Mouse (Mus musculus): Measurements from ENCODE around the gene Clk4. TPM values are rescaled to one million over a fixed set of nuclear protein-coding genes. Genes with fewer than 3 reads are reported as not detected.

Clk4 gene
- total RNA-seq, 1 experiment: 62.5 TPM

GRCm38 (mm10) chr11:51295742-51296141 lies 34.2 kb downstream of the Clk4 start:
- in situ Hi-C loops (cut with MboI; ENCODE audit: low sequenced_read_pairs in 2 of 2, unreplicated experiment in 2 of 2): loop anchor here in 1 of 2 experiments (10.0 kb wide), 1 partner anchor 239 kb away; no protein-coding TSS in a partner anchor
- no peaks in the 10 kb centered on the region for H3K36me3 ChIP-seq (ENCODE audit: control insufficient read depth, insufficient read depth, low read length, poor library complexity, severe bottlenecking)
- no peaks in the 10 kb centered on the region for H3K9me3 ChIP-seq (ENCODE audit: control insufficient read depth, insufficient read depth, low read depth, low read length)
- H3K4me3 ChIP-seq (ENCODE audit: insufficient read depth in 1 of 2, low read depth in 1 of 2, low read length in 2 of 2, poor library complexity in 1 of 2, severe bottlenecking in 1 of 2): no peak overlapping the region
- H3K9ac ChIP-seq (ENCODE audit: insufficient read depth, low read depth, low read length, poor library complexity, severe bottlenecking): no peak overlapping the region
- no peaks in the 10 kb centered on the region for H3K4me1 ChIP-seq (ENCODE audit: control insufficient read depth in 2 of 2, insufficient read depth in 2 of 2, low read length in 2 of 2, poor library complexity in 1 of 2)
- no peak for DNase-seq (ENCODE audit: low read depth, low spot score)
- no peak overlapping the region for H3K27ac ChIP-seq (ENCODE audit: insufficient read depth, low read depth, low read length, poor library complexity, severe bottlenecking)
- TF ChIP-seq ZC3H11A (IDR thresholded peaks at IDR 0.05; ENCODE audit: borderline replicate concordance, low read depth, low read length) (no peak), CHD2 (IDR thresholded peaks at IDR 0.05; ENCODE audit: low read depth, low read length) (no peak), MAFK (IDR thresholded peaks at IDR 0.05; ENCODE audit: insufficient read depth, low read depth, low read length) (no peak), ZNF384 (IDR thresholded peaks at IDR 0.05; ENCODE audit: low read depth, low read length) (no peak), HCFC1 (IDR thresholded peaks at IDR 0.05; ENCODE audit: borderline replicate concordance, insufficient read depth, low read length) (no peak)

GRCm38 (mm10) chr11:51298691-51299090 lies 37.2 kb downstream of the Clk4 start:
- TF ChIP-seq HCFC1 (IDR thresholded peaks at IDR 0.05; ENCODE audit: borderline replicate concordance, insufficient read depth, low read length) (no peak), ZNF384 (IDR thresholded peaks at IDR 0.05; ENCODE audit: low read depth, low read length) (no peak), ZC3H11A (IDR thresholded peaks at IDR 0.05; ENCODE audit: borderline replicate concordance, low read depth, low read length) (no peak), MAFK (IDR thresholded peaks at IDR 0.05; ENCODE audit: insufficient read depth, low read depth, low read length) (no peak), CHD2 (IDR thresholded peaks at IDR 0.05; ENCODE audit: low read depth, low read length) (no peak)
- in situ Hi-C loops (cut with MboI; ENCODE audit: low sequenced_read_pairs in 2 of 2, unreplicated experiment in 2 of 2): loop anchor here in 1 of 2 experiments (10.0 kb wide), 1 partner anchor 236 kb away; no protein-coding TSS in a partner anchor

GRCm38 (mm10) chr11:51302396-51302795 lies 40.9 kb downstream of the Clk4 start:
- H3K36me3 ChIP-seq (ENCODE audit: control insufficient read depth, insufficient read depth, low read length, poor library complexity, severe bottlenecking): no peaks in the 10 kb centered on the region
- H3K27ac ChIP-seq (ENCODE audit: insufficient read depth, low read depth, low read length, poor library complexity, severe bottlenecking): no peak overlapping the region
- no peak for DNase-seq (ENCODE audit: low read depth, low spot score)
- H3K9me3 ChIP-seq (ENCODE audit: control insufficient read depth, insufficient read depth, low read depth, low read length): no peaks in the 10 kb centered on the region
- no peaks in the 10 kb centered on the region for H3K4me1 ChIP-seq (ENCODE audit: control insufficient read depth in 2 of 2, insufficient read depth in 2 of 2, low read length in 2 of 2, poor library complexity in 1 of 2)
- TF ChIP-seq ZNF384 (IDR thresholded peaks at IDR 0.05; ENCODE audit: low read depth, low read length): no peak
- H3K9ac ChIP-seq (ENCODE audit: insufficient read depth, low read depth, low read length, poor library complexity, severe bottlenecking): no peak overlapping the region
- in situ Hi-C loops (cut with MboI; ENCODE audit: low sequenced_read_pairs in 2 of 2, unreplicated experiment in 2 of 2): no loop called here
- no peak overlapping the region for H3K4me3 ChIP-seq (ENCODE audit: insufficient read depth in 1 of 2, low read depth in 1 of 2, low read length in 2 of 2, poor library complexity in 1 of 2, severe bottlenecking in 1 of 2)

More at GRCm38 (mm10) chr11:51298691-51299090, 37.2 kb downstream of the Clk4 start:
- no peaks in the 10 kb centered on the region for H3K36me3 ChIP-seq (ENCODE audit: control insufficient read depth, insufficient read depth, low read length, poor library complexity, severe bottlenecking)
- no peak overlapping the region for H3K4me3 ChIP-seq (ENCODE audit: insufficient read depth in 1 of 2, low read depth in 1 of 2, low read length in 2 of 2, poor library complexity in 1 of 2, severe bottlenecking in 1 of 2)
- DNase-seq (ENCODE audit: low read depth, low spot score): no peak
- no peak overlapping the region for H3K9ac ChIP-seq (ENCODE audit: insufficient read depth, low read depth, low read length, poor library complexity, severe bottlenecking)
- H3K9me3 ChIP-seq (ENCODE audit: control insufficient read depth, insufficient read depth, low read depth, low read length): no peaks in the 10 kb centered on the region
- no peaks in the 10 kb centered on the region for H3K4me1 ChIP-seq (ENCODE audit: control insufficient read depth in 2 of 2, insufficient read depth in 2 of 2, low read length in 2 of 2, poor library complexity in 1 of 2)
- no peak overlapping the region for H3K27ac ChIP-seq (ENCODE audit: insufficient read depth, low read depth, low read length, poor library complexity, severe bottlenecking)

- Histone ChIP-seq H3K27ac (ENCODE audit: insufficient read depth, low read depth, low read length, poor library complexity, severe bottlenecking) (no peak overlapping the region), H3K4me3 (ENCODE audit: insufficient read depth in 1 of 2, low read depth in 1 of 2, low read length in 2 of 2, poor library complexity in 1 of 2, severe bottlenecking in 1 of 2) (no peak overlapping the region), H3K4me1 (ENCODE audit: control insufficient read depth in 2 of 2, insufficient read depth in 2 of 2, low read length in 2 of 2, poor library complexity in 1 of 2) (no peaks in the 10 kb centered on the region), H3K9ac (ENCODE audit: insufficient read depth, low read depth, low read length, poor library complexity, severe bottlenecking) (no peak overlapping the region), H3K36me3 (ENCODE audit: control insufficient read depth, insufficient read depth, low read length, poor library complexity, severe bottlenecking) (no peaks in the 10 kb centered on the region), H3K9me3 (ENCODE audit: control insufficient read depth, insufficient read depth, low read depth, low read length) (no peaks in the 10 kb centered on the region)
- TF ChIP-seq ZC3H11A (IDR thresholded peaks at IDR 0.05; ENCODE audit: borderline replicate concordance, low read depth, low read length) (no peak), CHD2 (IDR thresholded peaks at IDR 0.05; ENCODE audit: low read depth, low read length) (no peak), ZNF384 (IDR thresholded peaks at IDR 0.05; ENCODE audit: low read depth, low read length) (no peak), MAFK (IDR thresholded peaks at IDR 0.05; ENCODE audit: insufficient read depth, low read depth, low read length) (no peak), HCFC1 (IDR thresholded peaks at IDR 0.05; ENCODE audit: borderline replicate concordance, insufficient read depth, low read length) (no peak)
- in situ Hi-C loops (cut with MboI; ENCODE audit: low sequenced_read_pairs in 2 of 2, unreplicated experiment in 2 of 2): no loop called here
- no peak for DNase-seq (ENCODE audit: low read depth, low spot score)
Observed at GRCm38 (mm10) chr11:51303981-51304553, 42.5 kb downstream of the Clk4 start.

GRCm38 (mm10) chr11:51308306-51308705 lies 46.8 kb downstream of the Clk4 start:
- H3K9me3 ChIP-seq (ENCODE audit: control insufficient read depth, insufficient read depth, low read depth, low read length): no peaks in the 10 kb centered on the region
- H3K27ac ChIP-seq (ENCODE audit: insufficient read depth, low read depth, low read length, poor library complexity, severe bottlenecking): no peak overlapping the region
- no peaks in the 10 kb centered on the region for H3K4me1 ChIP-seq (ENCODE audit: control insufficient read depth in 2 of 2, insufficient read depth in 2 of 2, low read length in 2 of 2, poor library complexity in 1 of 2)
- no peak overlapping the region for H3K4me3 ChIP-seq (ENCODE audit: insufficient read depth in 1 of 2, low read depth in 1 of 2, low read length in 2 of 2, poor library complexity in 1 of 2, severe bottlenecking in 1 of 2)
- H3K9ac ChIP-seq (ENCODE audit: insufficient read depth, low read depth, low read length, poor library complexity, severe bottlenecking): no peak overlapping the region
- DNase-seq (ENCODE audit: low read depth, low spot score): no peak
- no peaks in the 10 kb centered on the region for H3K36me3 ChIP-seq (ENCODE audit: control insufficient read depth, insufficient read depth, low read length, poor library complexity, severe bottlenecking)
- TF ChIP-seq ZC3H11A (IDR thresholded peaks at IDR 0.05; ENCODE audit: borderline replicate concordance, low read depth, low read length) (no peak), CHD2 (IDR thresholded peaks at IDR 0.05; ENCODE audit: low read depth, low read length) (no peak), ZNF384 (IDR thresholded peaks at IDR 0.05; ENCODE audit: low read depth, low read length) (no peak), MAFK (IDR thresholded peaks at IDR 0.05; ENCODE audit: insufficient read depth, low read depth, low read length) (no peak), HCFC1 (IDR thresholded peaks at IDR 0.05; ENCODE audit: borderline replicate concordance, insufficient read depth, low read length) (no peak)
- in situ Hi-C loops (cut with MboI; ENCODE audit: low sequenced_read_pairs in 2 of 2, unreplicated experiment in 2 of 2): no loop called here

Data from ES-E14 (cell line).